In the genomic region with DNA sequence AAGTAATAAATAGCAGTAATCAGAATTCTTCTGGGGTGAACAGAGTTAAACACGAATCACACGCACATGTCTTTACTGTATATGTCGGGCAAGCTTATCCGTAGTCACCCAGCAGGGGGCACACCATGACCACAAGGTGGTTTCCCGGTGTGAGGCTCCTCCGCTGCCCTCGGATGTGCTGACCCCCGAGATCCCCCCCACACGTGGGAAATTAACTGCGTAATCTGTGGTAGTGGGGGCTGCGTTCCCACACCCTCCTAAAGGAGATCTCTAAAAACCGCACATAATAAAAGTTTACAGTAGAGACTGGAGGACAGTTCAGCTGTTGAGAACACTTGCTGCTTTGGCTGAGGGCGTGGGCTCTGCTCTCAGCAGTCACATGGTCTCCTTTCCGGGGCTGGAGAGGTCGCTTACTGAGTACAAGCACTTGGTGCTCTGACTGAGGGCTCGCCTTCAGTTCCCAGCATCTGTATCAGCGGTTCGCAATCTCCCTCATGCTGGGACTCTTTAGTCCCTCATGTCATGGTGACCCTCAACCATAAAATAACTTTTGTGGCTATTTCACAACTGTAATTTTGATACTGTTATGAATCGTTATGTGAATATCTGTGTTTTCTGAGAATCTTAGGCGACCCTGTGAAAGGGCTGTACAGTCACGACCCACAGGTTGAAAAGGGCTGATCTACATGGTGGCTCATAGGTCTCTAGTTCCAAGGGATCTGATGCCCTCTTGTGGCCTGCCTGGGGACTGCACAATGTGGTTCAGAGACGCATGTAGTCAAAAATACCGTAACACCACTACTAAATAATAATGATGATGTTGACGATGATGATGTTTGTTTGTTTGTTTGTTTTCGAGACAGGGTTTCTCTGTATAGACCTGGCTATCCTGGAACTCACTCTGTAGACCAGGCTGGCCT, we compare ENCODE assay signal across 8 mouse cellular contexts. TPM values are rescaled to one million over a fixed set of nuclear protein-coding genes. Genes with fewer than 3 reads are reported as not detected.
DNase-seq lines count a peak whose midpoint lies in the region; ATAC-seq and TF ChIP-seq lines count a peak whose summit lies in the region.

No protein-coding gene starts in this region.

- peak; percentile 86 for ATAC-seq in megakaryocyte, adult 5-6 weeks (ENCODE audit: poor library complexity, severe bottlenecking)

- no peak overlapping the region for H3K4me3 ChIP-seq in left cerebral cortex, adult 2 months

- DNase-seq in T-cell, adult 2 months (ENCODE audit: low spot score): peak; percentile 85
- DNase-seq in cerebellum, postnatal 36 days: peak; percentile 84 to 89
- peak; percentile 69 to 79 for DNase-seq in gastrocnemius, adult 8-10 months (ENCODE audit: low spot score in 2 of 2)
- peak; percentile 79 for DNase-seq in hindlimb bud, embryonic 11.5 days (ENCODE audit: extremely low spot score, low read depth, low spot score)
- peak; percentile 79 to 86 for DNase-seq in left cerebral cortex, adult 2 months (ENCODE audit: extremely low spot score in 1 of 2, low spot score in 2 of 2)
- DNase-seq in right cerebral cortex, adult 2 months (ENCODE audit: low spot score in 2 of 2): peak; percentile 94
- peak; percentile 91 for DNase-seq in urinary bladder, postnatal 14 days (ENCODE audit: low spot score)

- intact Hi-C loops in left cerebral cortex, adult 2 months (cut with DNase I): loop anchor here (5.0 to 10.0 kb wide), 3 partner anchors 48 to 308 kb away; no protein-coding TSS in a partner anchor

- peak; percentile 74 for TF ChIP-seq CTCF in left cerebral cortex, adult 2 months (IDR thresholded peaks at IDR 0.05)

- no peak overlapping the region for H3K27ac ChIP-seq in left cerebral cortex, adult 2 months

RNA-seq across cellular contexts. Expression of a gene that starts 32.0 kb away (rescaled TPM):
- total RNA-seq in gastrocnemius, adult 8-10 months (2022): not detected
- total RNA-seq in left cerebral cortex, adult 2 months (2021): not detected
- total RNA-seq in megakaryocyte, adult 5-6 weeks (2015): not detected in 2 replicates
- not detected in 2 replicates for total RNA-seq in megakaryocyte, adult 5-6 weeks (2017)

RNA-seq across cellular contexts. Expression of a gene that starts 50.5 kb away (rescaled TPM):
- under 1 TPM; 0.13 to 0.65 (median 0.19) TPM for total RNA-seq in gastrocnemius, adult 8-10 months (2022)
- under 1 TPM; 0.44 to 0.70 TPM for total RNA-seq in left cerebral cortex, adult 2 months (2021)
- 0.11 and 2.2 TPM in 2 replicates for total RNA-seq in megakaryocyte, adult 5-6 weeks (2015)
- 0.26 and 0.81 TPM in 2 replicates for total RNA-seq in megakaryocyte, adult 5-6 weeks (2017)

RNA-seq across cellular contexts. Expression of a gene that starts 50.7 kb away (rescaled TPM):
- 100 to 1,000 TPM; 660 to 858 (median 779) TPM for total RNA-seq in gastrocnemius, adult 8-10 months (2022)
- 100 to 1,000 TPM; 190 TPM for total RNA-seq in left cerebral cortex, adult 2 months (2021)
- 118 and 123 TPM in 2 replicates for total RNA-seq in megakaryocyte, adult 5-6 weeks (2015)
- 153 and 156 TPM in 2 replicates for total RNA-seq in megakaryocyte, adult 5-6 weeks (2017)
